Comparison of ENCODE assay signal across 19 mouse cellular contexts in genomic region chr3:30788531-30788930, GRCm38 (mm10). TPM values are rescaled to one million over a fixed set of nuclear protein-coding genes. Genes with fewer than 3 reads are reported as not detected.
DNase-seq lines count a peak whose midpoint lies in the region; ATAC-seq and TF ChIP-seq lines count a peak whose summit lies in the region.
"Had no signal": no experiment of that assay in that cellular context is flagged by ENCODE, and none has a peak within 500 bp of the region (broad histone marks: within the 10 kb centered on the region; RNA-seq: fewer than 3 reads in every experiment).

No protein-coding gene starts in this region.

- H3K27ac ChIP-seq in embryonic facial prominence, embryonic 11.5 days (replicated peaks; ENCODE audit: low read depth, low read length) = no peak overlapping the region
- no peak overlapping the region for H3K27ac ChIP-seq in embryonic facial prominence, embryonic 10.5 days (replicated peaks)
- H3K27ac ChIP-seq in ES-E14 (ENCODE audit: insufficient read depth, low read depth, low read length, poor library complexity, severe bottlenecking) = no peak overlapping the region
- H3K27ac ChIP-seq: stomach, postnatal 0 days had no signal

- H3K36me3 ChIP-seq in embryonic facial prominence, embryonic 11.5 days (replicated peaks; ENCODE audit: control insufficient read depth, insufficient read depth, low read depth, low read length) = no peaks in the 10 kb centered on the region
- H3K36me3 ChIP-seq in embryonic facial prominence, embryonic 10.5 days (replicated peaks) = no peaks in the 10 kb centered on the region
- H3K36me3 ChIP-seq in ES-E14 (ENCODE audit: control insufficient read depth, insufficient read depth, low read length, poor library complexity, severe bottlenecking) = no peaks in the 10 kb centered on the region

- no peaks in the 10 kb centered on the region for H3K27me3 ChIP-seq in embryonic facial prominence, embryonic 11.5 days (ENCODE audit: control insufficient read depth, insufficient read depth, low read length)
- H3K27me3 ChIP-seq in embryonic facial prominence, embryonic 10.5 days (replicated peaks; ENCODE audit: low read depth, poor library complexity, severe bottlenecking) = no peaks in the 10 kb centered on the region

- H3K9ac ChIP-seq in embryonic facial prominence, embryonic 11.5 days (replicated peaks; ENCODE audit: low read length) = no peak overlapping the region
- H3K9ac ChIP-seq in ES-E14 (ENCODE audit: insufficient read depth, low read depth, low read length, poor library complexity, severe bottlenecking) = no peak overlapping the region

- H3K4me2 ChIP-seq in embryonic facial prominence, embryonic 11.5 days (ENCODE audit: low read depth, low read length) = no peak overlapping the region

- in situ Hi-C loops in ES-E14 (cut with MboI; ENCODE audit: low sequenced_read_pairs in 2 of 2, unreplicated experiment in 2 of 2) = no loop called here

- no peak overlapping the region for H3K4me3 ChIP-seq in embryonic facial prominence, embryonic 11.5 days (ENCODE audit: low read depth, low read length)
- no peak overlapping the region for H3K4me3 ChIP-seq in embryonic facial prominence, embryonic 10.5 days
- H3K4me3 ChIP-seq in ES-E14 (ENCODE audit: insufficient read depth in 1 of 2, low read depth in 1 of 2, low read length in 2 of 2, poor library complexity in 1 of 2, severe bottlenecking in 1 of 2) = no peak overlapping the region

- H3K4me1 ChIP-seq in embryonic facial prominence, embryonic 11.5 days (ENCODE audit: control insufficient read depth, insufficient read depth, low read length) = no peaks in the 10 kb centered on the region
- peaks cover 8% of the 10 kb centered on the region for H3K4me1 ChIP-seq in embryonic facial prominence, embryonic 10.5 days
- peaks cover 0 to 7% of the 10 kb centered on the region in 2 experiments; a peak in 1 of 4 replicates for H3K4me1 ChIP-seq in ES-E14 (ENCODE audit: control insufficient read depth in 2 of 2, insufficient read depth in 2 of 2, low read length in 2 of 2, poor library complexity in 1 of 2)

- DNase-seq in embryonic facial prominence, embryonic 11.5 days (ENCODE audit: low spot score) = peak; percentile 4
- no peak for DNase-seq in embryonic facial prominence, embryonic 10.5 days (ENCODE audit: low spot score)
- DNase-seq in 3134 (ENCODE audit: extremely low read depth, insufficient read length, low spot score) (peak; percentile 4), ES-E14 (ENCODE audit: low read depth, low spot score) (peak; percentile 31)
- DNase-seq in lung, postnatal 10 days = peak; percentile 54
- no peak for DNase-seq in retina, embryonic 14.5 days (ENCODE audit: low spot score)
- no peak for DNase-seq in spleen, postnatal 4 days (ENCODE audit: low spot score in 2 of 2)
- DNase-seq: cerebellum, adult 8-10 months; retina, postnatal 1 day had no signal

- H3K9me3 ChIP-seq in embryonic facial prominence, embryonic 11.5 days (replicated peaks; ENCODE audit: control insufficient read depth, low read length) = no peaks in the 10 kb centered on the region
- H3K9me3 ChIP-seq in embryonic facial prominence, embryonic 10.5 days = no peaks in the 10 kb centered on the region
- H3K9me3 ChIP-seq in ES-E14 (ENCODE audit: control insufficient read depth, insufficient read depth, low read depth, low read length) = no peaks in the 10 kb centered on the region

- WGBS in embryonic facial prominence, embryonic 11.5 days = 27% methylated on average over 5 of the region's 5 CpGs
- 26% methylated on average over 5 of the region's 5 CpGs for WGBS in embryonic facial prominence, embryonic 10.5 days

- ATAC-seq in embryonic facial prominence, embryonic 11.5 days (replicated peaks; ENCODE audit: insufficient number of reproducible peaks, low FRiP score, low TSS enrichment, low read depth) = no peak
- ATAC-seq: midbrain, embryonic 16.5 days had no signal

TF ChIP-seq in ES-E14, 5 proteins besides CTCF, POLR2A, EP300 and RAD21:
- TF ChIP-seq ZC3H11A (IDR thresholded peaks at IDR 0.05; ENCODE audit: borderline replicate concordance, low read depth, low read length) = no peak

RNA-seq across cellular contexts. Expression of gene Sec62, which starts 4.1 kb away (rescaled TPM):
- polyA plus RNA-seq in embryonic facial prominence, embryonic 11.5 days (2014; fragmentation: Nextera tagmentation; extraction: Ambion mirVana) = 64.7 and 68.2 TPM in 2 replicates
- 44.8 and 58.1 TPM in 2 replicates for polyA plus RNA-seq in embryonic facial prominence, embryonic 10.5 days (2016; fragmentation: Nextera tagmentation; extraction: Ambion mirVana)
- 69.2 and 75.7 TPM in 2 replicates for total RNA-seq in ES-E14 (2012; rRNA removed)

RNA-seq across cellular contexts. Expression of gene Samd7, which starts 42.4 kb away (rescaled TPM):
- not detected in 2 replicates for polyA plus RNA-seq in embryonic facial prominence, embryonic 11.5 days (2014; fragmentation: Nextera tagmentation; extraction: Ambion mirVana)
- not detected in 2 replicates for polyA plus RNA-seq in embryonic facial prominence, embryonic 10.5 days (2016; fragmentation: Nextera tagmentation; extraction: Ambion mirVana)
- 0.21 and 0.49 TPM in 2 replicates for total RNA-seq in ES-E14 (2012; rRNA removed)
- total RNA-seq: heart, postnatal 10 days; layer of hippocampus, adult 8-10 months; left cerebral cortex, postnatal 10 days; liver, adult 2 months had no signal
- polyA plus RNA-seq: gonadal fat pad, adult 2 months; kidney, embryonic 14.5 days; liver, adult 2 months; lung, embryonic 16.5 days; neural tube, embryonic 14.5 days; stomach, postnatal 0 days had no signal

Comparison
In these comparisons a context has a peak if more than half of its experiments do, and no peak if none do; other contexts are left out.
1. DNase-seq: peak in embryonic facial prominence, embryonic 11.5 days (single experiment), 3134 (single experiment), ES-E14 (single experiment) and lung, postnatal 10 days (single experiment); none in embryonic facial prominence, embryonic 10.5 days (single experiment), retina, embryonic 14.5 days (single experiment) and spleen, postnatal 4 days (0 of 2).